Comparison of ENCODE assay signal across 10 mouse cellular contexts in the genomic region with DNA sequence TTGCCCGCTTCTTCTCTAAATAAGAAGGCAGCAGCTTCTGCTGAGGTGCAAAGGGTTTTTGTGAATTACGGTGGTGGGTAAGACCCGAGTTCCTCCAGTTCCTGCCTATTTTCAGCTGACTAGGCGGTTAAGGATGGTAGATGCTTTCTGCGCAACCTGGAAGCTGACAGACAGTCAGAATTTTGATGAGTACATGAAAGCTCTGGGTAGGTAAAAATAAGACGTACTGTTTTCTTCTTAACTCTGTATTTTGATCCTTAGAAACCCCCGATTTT. TPM values are rescaled to one million over a fixed set of nuclear protein-coding genes. Genes with fewer than 3 reads are reported as not detected.
DNase-seq lines count a peak whose midpoint lies in the region; ATAC-seq lines count a peak whose summit lies in the region.
"Had no signal": no experiment of that assay in that cellular context is flagged by ENCODE, and none has a peak within 500 bp of the region (broad histone marks: within the 10 kb centered on the region; RNA-seq: fewer than 3 reads in every experiment).

A gene (plus strand): TSS at position 6 of the 275 bp plus-strand sequence.

- WGBS in kidney, embryonic 16.5 days: 27% methylated on average over 7 of the region's 7 CpGs
- 13% methylated on average over 7 of the region's 7 CpGs for WGBS in embryonic facial prominence, embryonic 15.5 days
- WGBS in hindbrain, embryonic 13.5 days: 4% methylated on average over 7 of the region's 7 CpGs
- WGBS in midbrain, embryonic 12.5 days: 4% methylated on average over 7 of the region's 7 CpGs

- no peak within 1 kb of the TSS for H3K27ac ChIP-seq in kidney, embryonic 16.5 days (ENCODE audit: low read length)
- H3K27ac ChIP-seq in embryonic facial prominence, embryonic 15.5 days (replicated peaks): no peak within 1 kb of the TSS
- H3K27ac ChIP-seq in hindbrain, embryonic 13.5 days: peak within 1 kb of the TSS; percentile 87
- peak within 1 kb of the TSS; percentile 93 for H3K27ac ChIP-seq in midbrain, embryonic 12.5 days (replicated peaks)
- H3K27ac ChIP-seq: liver, embryonic 13.5 days had no signal

- DNase-seq in kidney, adult 18-20 months: no peak
- DNase-seq in ovary, adult 18-20 months (ENCODE audit: low spot score): no peak
- no peak for DNase-seq in right cerebral cortex, postnatal 14 days
- DNase-seq in frontal cortex, postnatal 25 days (ENCODE audit: low spot score in 2 of 2): no peak
- DNase-seq: liver, embryonic 13.5 days had no signal

- ATAC-seq in kidney, embryonic 16.5 days (ENCODE audit: low FRiP score, low TSS enrichment): no peak; the same call in 1 of the 2 replicates
- ATAC-seq in embryonic facial prominence, embryonic 15.5 days (ENCODE audit: insufficient number of reproducible peaks, low FRiP score, low TSS enrichment, low read depth): no peak
- no peak for ATAC-seq in hindbrain, embryonic 13.5 days (ENCODE audit: low FRiP score)
- ATAC-seq in midbrain, embryonic 12.5 days (ENCODE audit: low FRiP score, low read depth): no peak

- peaks cover 18% of the 10 kb centered on the region for H3K4me1 ChIP-seq in kidney, embryonic 16.5 days (ENCODE audit: insufficient read depth, low read length)
- H3K4me1 ChIP-seq in embryonic facial prominence, embryonic 15.5 days: no peaks in the 10 kb centered on the region
- H3K4me1 ChIP-seq in hindbrain, embryonic 13.5 days (replicated peaks): peaks cover 35% of the 10 kb centered on the region
- H3K4me1 ChIP-seq in midbrain, embryonic 12.5 days: peaks cover 29% of the 10 kb centered on the region
- H3K4me1 ChIP-seq: liver, embryonic 13.5 days had no signal

- H3K9ac ChIP-seq in kidney, embryonic 16.5 days (replicated peaks; ENCODE audit: low read length): no peak within 1 kb of the TSS
- H3K9ac ChIP-seq in embryonic facial prominence, embryonic 15.5 days: no peak within 1 kb of the TSS
- H3K9ac ChIP-seq in hindbrain, embryonic 13.5 days: peak within 1 kb of the TSS; percentile 76
- peak within 1 kb of the TSS; percentile 75 for H3K9ac ChIP-seq in midbrain, embryonic 12.5 days (replicated peaks)
- H3K9ac ChIP-seq: liver, embryonic 13.5 days had no signal

- peak within 1 kb of the TSS; percentile 31 for H3K4me2 ChIP-seq in kidney, embryonic 16.5 days (replicated peaks; ENCODE audit: low read depth, low read length)
- peak within 1 kb of the TSS; percentile 23; the same call in 1 of the 2 replicates for H3K4me2 ChIP-seq in embryonic facial prominence, embryonic 15.5 days (replicated peaks)
- peak within 1 kb of the TSS; percentile 58 for H3K4me2 ChIP-seq in hindbrain, embryonic 13.5 days
- peak within 1 kb of the TSS; percentile 59 for H3K4me2 ChIP-seq in midbrain, embryonic 12.5 days (replicated peaks)
- H3K4me2 ChIP-seq: liver, embryonic 13.5 days had no signal

- no peaks in the 10 kb centered on the region for H3K27me3 ChIP-seq in kidney, embryonic 16.5 days (ENCODE audit: insufficient read depth, low read length)
- no peaks in the 10 kb centered on the region for H3K27me3 ChIP-seq in embryonic facial prominence, embryonic 15.5 days
- no peaks in the 10 kb centered on the region for H3K27me3 ChIP-seq in hindbrain, embryonic 13.5 days
- H3K27me3 ChIP-seq in midbrain, embryonic 12.5 days: no peaks in the 10 kb centered on the region

- no peaks in the 10 kb centered on the region for H3K9me3 ChIP-seq in kidney, embryonic 16.5 days (ENCODE audit: low read length)
- no peaks in the 10 kb centered on the region for H3K9me3 ChIP-seq in embryonic facial prominence, embryonic 15.5 days (replicated peaks)
- H3K9me3 ChIP-seq in hindbrain, embryonic 13.5 days: no peaks in the 10 kb centered on the region
- no peaks in the 10 kb centered on the region for H3K9me3 ChIP-seq in midbrain, embryonic 12.5 days
- H3K9me3 ChIP-seq: liver, embryonic 13.5 days had no signal

- 0 out of 2 replicates have a peak within 1 kb of the TSS, but pooled peaks have one; percentile 9 for H3K4me3 ChIP-seq in kidney, embryonic 16.5 days (ENCODE audit: low read length)
- H3K4me3 ChIP-seq in embryonic facial prominence, embryonic 15.5 days (replicated peaks): no peak within 1 kb of the TSS
- H3K4me3 ChIP-seq in hindbrain, embryonic 13.5 days: peak within 1 kb of the TSS; percentile 42
- peak within 1 kb of the TSS; percentile 53 for H3K4me3 ChIP-seq in midbrain, embryonic 12.5 days
- H3K4me3 ChIP-seq: liver, embryonic 13.5 days had no signal

- H3K36me3 ChIP-seq in kidney, embryonic 16.5 days (ENCODE audit: insufficient read depth, low read length): no peaks in the 10 kb centered on the region
- H3K36me3 ChIP-seq in embryonic facial prominence, embryonic 15.5 days: no peaks in the 10 kb centered on the region
- H3K36me3 ChIP-seq in hindbrain, embryonic 13.5 days: no peaks in the 10 kb centered on the region
- no peaks in the 10 kb centered on the region for H3K36me3 ChIP-seq in midbrain, embryonic 12.5 days
- H3K36me3 ChIP-seq: liver, embryonic 13.5 days had no signal

RNA-seq across cellular contexts. Expression of the gene that starts here (rescaled TPM):
- polyA plus RNA-seq in kidney, embryonic 16.5 days (2015; fragmentation: Nextera tagmentation; extraction: Ambion mirVana): 5.3 and 8.5 TPM in 2 replicates
- 23.2 and 43.7 TPM in 2 replicates for polyA plus RNA-seq in embryonic facial prominence, embryonic 15.5 days (2015; fragmentation: Nextera tagmentation; extraction: Ambion mirVana)
- 2,194 and 2,515 TPM in 2 replicates for polyA plus RNA-seq in hindbrain, embryonic 13.5 days (2015; fragmentation: Nextera tagmentation; extraction: Ambion mirVana)
- 1,010 and 1,136 TPM in 2 replicates for polyA plus RNA-seq in midbrain, embryonic 12.5 days (2016; fragmentation: Nextera tagmentation; extraction: Ambion mirVana)
- polyA plus RNA-seq: small intestine, adult 2 months had no signal

Comparison
In these comparisons a context has a peak if more than half of its experiments do, and no peak if none do; other contexts are left out.
1. RNA of the gene that starts here (polyA plus RNA-seq): 2,194 to 2,515 TPM in hindbrain, embryonic 13.5 days and 1,010 to 1,136 TPM in midbrain, embryonic 12.5 days; 23.2 to 43.7 TPM in embryonic facial prominence, embryonic 15.5 days and 5.3 to 8.5 TPM in kidney, embryonic 16.5 days; every median in the first group is over 10 times any median in the second.
2. H3K27ac ChIP-seq: peak in hindbrain, embryonic 13.5 days (single experiment) and midbrain, embryonic 12.5 days (single experiment); none in kidney, embryonic 16.5 days (single experiment) and embryonic facial prominence, embryonic 15.5 days (single experiment).
3. H3K9ac ChIP-seq: peak in hindbrain, embryonic 13.5 days (single experiment) and midbrain, embryonic 12.5 days (single experiment); none in kidney, embryonic 16.5 days (single experiment) and embryonic facial prominence, embryonic 15.5 days (single experiment).
4. Peak in every context shown above with its lines, with median percentiles within 50 percentile points of each other: H3K4me2 ChIP-seq.